Mouse (Mus musculus) hindbrain, embryonic 10.5 days (tissue): ENCODE measurements at regions not wholly inside any gene's neighbourhood (a gene's known extent, or its start where the extent isn't known, plus 50 kb on each side); places are given as distances from the start of the nearest gene placed in this dataset.

Source experiments
- DNase-seq: peaks from one replicate; pipeline ENCODE4 v3.0.0-alpha.2; 2017; ENCODE audit warnings: low spot score
- H3K27ac ChIP-seq: fragments of 300-500 bp; sonication (generic); 2 replicates; pipeline ENCODE4 v1.5.1; 2016; ENCODE audit warnings: mild to moderate bottlenecking, moderate library complexity
- H3K27me3 ChIP-seq: fragments of 300-500 bp; sonication (generic); 2 replicates; pipeline ENCODE4 v1.6.1; 2016; ENCODE audit warnings: mild to moderate bottlenecking; ENCODE audit not compliant: poor library complexity, insufficient read depth, severe bottlenecking
- H3K36me3 ChIP-seq: fragments of 300-500 bp; sonication (generic); 2 replicates; pipeline ENCODE4 v1.6.1; 2016; ENCODE audit warnings: mild to moderate bottlenecking, moderate library complexity
- H3K4me1 ChIP-seq: fragments of 300-500 bp; sonication (generic); replicated peaks from 2 replicates; pipeline ENCODE4 v1.6.1; 2016; ENCODE audit warnings: mild to moderate bottlenecking
- H3K4me3 ChIP-seq: fragments of 300-500 bp; sonication (generic); 2 replicates; pipeline ENCODE4 v1.5.1; 2016; ENCODE audit warnings: mild to moderate bottlenecking, moderate library complexity
- H3K9me3 ChIP-seq: fragments of 300-500 bp; sonication (generic); 2 replicates; pipeline ENCODE4 v1.6.1; 2016; ENCODE audit warnings: mild to moderate bottlenecking, moderate library complexity
- WGBS: fragments of 180-500 bp; shearing (Covaris S2); methylation state at CpG from one replicate; pipeline ENCODE4 v1.1.7; 2016; 5-methylcytosine and 5-hydroxymethylcytosine counted together

DNA sequence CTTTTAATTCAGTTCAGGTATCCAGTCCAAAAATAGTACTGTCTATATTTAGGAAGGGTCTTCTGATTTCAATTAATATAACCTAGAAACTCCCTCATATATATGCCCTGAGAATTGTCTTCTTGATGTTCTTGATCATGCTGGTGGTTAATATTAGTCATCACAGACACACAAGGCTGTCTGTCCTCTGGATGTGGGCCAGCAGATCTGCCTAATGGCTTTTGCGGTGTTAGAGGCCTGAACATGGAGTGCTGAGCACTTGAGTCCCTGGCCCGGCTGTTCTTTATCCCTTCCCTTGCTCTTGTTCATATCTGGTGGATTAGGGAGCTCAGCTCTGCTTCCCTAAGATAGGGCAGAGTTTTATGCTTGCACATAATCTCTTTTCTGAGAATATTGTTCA is 315.5 kb upstream of the Cxcr4 start:
- Histone ChIP-seq H3K36me3 (no peaks in the 10 kb centered on the region), H3K9me3 (no peaks in the 10 kb centered on the region), H3K27me3 (no peaks in the 10 kb centered on the region), H3K4me1 (peaks cover 4% of the 10 kb centered on the region; the same call in 1 of the 2 replicates), H3K27ac (no peak overlapping the region), H3K4me3 (no peak overlapping the region)
- no peak for DNase-seq
- 89% methylated on average over 2 of the region's 2 CpGs for WGBS

DNA sequence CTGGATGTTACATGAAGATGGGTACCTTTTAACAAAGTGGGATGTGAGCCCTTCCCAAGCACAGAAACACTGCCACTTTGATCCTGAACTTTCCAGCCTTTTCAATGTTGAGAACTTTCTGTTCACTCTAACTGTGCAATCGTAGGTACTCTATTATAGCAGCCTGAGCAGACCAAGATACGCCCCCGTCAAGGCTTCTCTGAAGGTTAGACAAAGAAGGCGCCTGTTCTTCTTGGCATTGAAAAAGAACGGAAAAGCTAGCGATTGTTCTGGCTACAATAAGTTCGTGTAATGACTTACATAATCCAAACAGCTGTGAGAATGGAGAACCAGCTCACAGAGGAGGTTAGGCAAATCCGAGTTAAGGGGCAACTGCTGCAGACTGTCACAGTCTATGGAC is 305.9 kb upstream of the Cxcr4 start:
- Histone ChIP-seq H3K27ac (no peak overlapping the region), H3K4me1 (no peaks in the 10 kb centered on the region), H3K9me3 (no peaks in the 10 kb centered on the region), H3K36me3 (no peaks in the 10 kb centered on the region), H3K4me3 (no peak overlapping the region), H3K27me3 (no peaks in the 10 kb centered on the region)
- 83% methylated on average over 8 of the region's 8 CpGs for WGBS
- DNase-seq = no peak

DNA sequence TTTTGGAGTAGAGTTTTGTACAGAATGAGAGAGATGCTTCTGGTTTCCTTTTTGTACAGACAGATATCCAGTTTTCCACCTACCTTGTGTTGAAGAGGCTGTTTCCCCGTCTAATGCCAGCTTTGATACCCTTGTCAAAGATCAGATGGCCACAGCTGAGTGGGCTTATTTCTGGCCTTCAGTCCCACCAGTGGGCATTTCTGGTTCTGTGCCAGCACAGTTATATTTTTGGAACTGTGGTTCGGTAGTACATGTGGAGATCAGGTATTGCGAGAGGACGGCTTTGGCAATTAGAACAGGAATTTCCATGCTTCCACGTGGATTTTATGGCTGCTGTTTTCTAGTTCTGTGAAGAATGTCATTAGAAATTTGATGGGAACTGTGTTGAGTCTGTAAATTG is 302.5 kb upstream of the Cxcr4 start:
- Histone ChIP-seq H3K27ac (no peak overlapping the region), H3K27me3 (no peaks in the 10 kb centered on the region), H3K4me1 (no peaks in the 10 kb centered on the region), H3K4me3 (no peak overlapping the region), H3K9me3 (no peaks in the 10 kb centered on the region), H3K36me3 (no peaks in the 10 kb centered on the region)
- no peak for DNase-seq
- 90% methylated on average over 5 of the region's 5 CpGs for WGBS

DNA sequence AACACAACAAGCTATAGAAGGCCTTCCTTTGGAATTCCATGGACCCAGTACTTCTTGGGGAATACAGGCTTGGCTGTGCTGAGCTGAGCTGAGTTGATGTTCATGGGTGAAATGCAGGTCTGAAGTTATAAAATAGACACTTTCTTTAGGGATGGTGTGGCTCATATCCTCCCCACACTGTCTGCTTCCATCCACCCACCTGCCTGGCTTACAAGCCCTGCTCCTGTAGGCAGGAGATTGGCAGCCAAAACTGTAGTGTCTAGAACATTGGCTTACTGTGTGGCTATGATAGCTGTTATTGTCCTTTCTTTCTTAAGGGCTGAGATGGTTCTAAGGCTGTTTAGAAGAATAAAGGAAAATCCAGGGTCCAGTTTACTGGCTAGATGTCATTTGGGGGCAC is 286.2 kb upstream of the Cxcr4 start:
- Histone ChIP-seq H3K4me3 (no peak overlapping the region), H3K9me3 (no peaks in the 10 kb centered on the region), H3K4me1 (no peaks in the 10 kb centered on the region), H3K36me3 (no peaks in the 10 kb centered on the region), H3K27ac (no peak overlapping the region), H3K27me3 (no peaks in the 10 kb centered on the region)
- DNase-seq = no peak

DNA sequence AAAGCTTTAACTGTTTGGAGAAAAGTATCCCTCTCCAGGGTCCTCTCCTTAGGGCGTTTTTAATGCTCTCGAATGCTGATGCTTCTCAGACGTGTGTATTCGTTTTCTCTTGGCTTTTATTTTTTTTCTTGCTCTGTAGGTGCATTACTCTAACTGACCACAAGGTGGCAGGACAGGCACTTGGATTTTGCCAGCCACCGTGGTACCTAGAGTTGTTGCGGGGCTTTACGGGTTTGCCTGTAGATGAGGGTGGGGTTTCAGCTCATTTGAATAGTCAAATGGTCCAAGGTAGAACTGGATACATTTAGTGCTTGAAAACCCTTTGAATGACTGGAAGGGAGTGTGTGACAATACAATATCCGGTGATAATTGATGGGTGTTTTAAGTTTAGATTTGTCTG is 283.2 kb upstream of the Cxcr4 start:
- 12% methylated on average over 8 of the region's 8 CpGs for WGBS
- Histone ChIP-seq H3K4me3 (no peak overlapping the region), H3K27me3 (no peaks in the 10 kb centered on the region), H3K27ac (no peak overlapping the region), H3K9me3 (no peaks in the 10 kb centered on the region), H3K36me3 (no peaks in the 10 kb centered on the region), H3K4me1 (no peaks in the 10 kb centered on the region)
- DNase-seq = peak; percentile 60

DNA sequence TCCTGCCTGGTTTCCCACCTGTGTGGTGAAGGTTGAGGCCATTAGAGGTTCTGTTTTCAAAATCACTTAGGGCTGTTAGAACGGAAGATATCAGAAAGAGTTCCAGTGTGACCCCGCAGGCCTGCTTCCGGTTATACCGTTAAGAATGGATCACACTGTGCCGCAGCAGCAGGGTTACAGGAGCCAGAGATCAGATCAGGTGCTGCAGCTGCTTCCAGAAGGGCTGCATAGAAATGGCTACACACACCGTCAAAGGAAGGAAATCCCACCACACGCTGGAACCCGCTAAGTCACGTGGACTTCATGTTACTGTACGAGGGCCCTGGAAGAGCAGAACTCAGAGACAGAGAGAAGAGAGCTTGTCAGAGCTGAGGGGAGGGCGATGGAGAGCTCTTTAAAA is 282.1 kb upstream of the Cxcr4 start:
- H3K9me3 ChIP-seq = no peaks in the 10 kb centered on the region
- no peaks in the 10 kb centered on the region for H3K36me3 ChIP-seq
- WGBS = 86% methylated on average over 11 of the region's 11 CpGs
- DNase-seq = no peak
- H3K27ac ChIP-seq = no peak overlapping the region
- no peaks in the 10 kb centered on the region for H3K4me1 ChIP-seq
- H3K27me3 ChIP-seq = no peaks in the 10 kb centered on the region
- H3K4me3 ChIP-seq = no peak overlapping the region

DNA sequence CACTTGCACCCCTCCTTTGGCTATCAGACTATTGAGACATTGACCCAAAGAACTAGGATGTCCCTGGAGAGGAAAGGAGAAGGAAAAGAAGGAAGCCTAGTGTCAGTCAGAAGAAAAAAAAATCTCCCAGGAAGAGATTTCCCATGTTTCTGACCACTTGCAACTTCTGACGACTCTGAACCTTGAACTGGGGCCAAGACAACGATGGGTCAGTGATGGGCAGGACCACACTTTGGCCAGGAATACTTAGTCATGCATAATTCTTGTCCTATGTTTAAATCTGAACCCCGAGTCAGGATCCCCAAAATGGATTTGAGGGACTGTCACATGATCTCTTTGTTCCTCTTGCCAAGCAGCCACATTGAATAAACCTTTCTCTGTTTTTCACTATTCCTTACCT is 276.7 kb upstream of the Cxcr4 start:
- Histone ChIP-seq H3K4me3 (no peak overlapping the region), H3K4me1 (no peaks in the 10 kb centered on the region), H3K27ac (no peak overlapping the region), H3K9me3 (no peaks in the 10 kb centered on the region), H3K27me3 (no peaks in the 10 kb centered on the region), H3K36me3 (no peaks in the 10 kb centered on the region)
- no peak for DNase-seq
- WGBS = 82% methylated on average over 3 of the region's 3 CpGs

DNA sequence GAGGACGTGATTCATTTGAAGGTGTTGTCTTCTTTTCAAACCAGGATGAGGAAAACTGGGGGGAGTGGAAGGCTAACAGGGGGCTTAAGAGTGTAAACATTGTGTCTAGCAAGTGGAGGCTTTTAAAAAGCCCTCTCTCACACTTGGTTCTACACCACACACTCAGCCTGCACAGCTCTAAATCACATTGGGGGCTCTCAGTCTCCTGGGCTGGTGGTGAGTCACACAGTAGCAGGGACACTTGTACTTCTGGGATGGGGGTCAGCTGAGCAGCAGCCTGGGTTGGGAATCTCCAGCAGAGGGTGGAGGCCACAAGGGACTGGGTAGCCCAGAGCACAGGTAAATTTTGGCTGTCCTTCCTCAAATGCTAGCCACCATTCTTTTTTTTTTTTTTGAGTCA is 268.4 kb upstream of the Cxcr4 start:
- H3K27ac ChIP-seq = no peak overlapping the region
- H3K27me3 ChIP-seq = no peaks in the 10 kb centered on the region
- H3K4me1 ChIP-seq = peaks cover 20% of the 10 kb centered on the region
- H3K36me3 ChIP-seq = no peaks in the 10 kb centered on the region
- no peaks in the 10 kb centered on the region for H3K9me3 ChIP-seq
- 25% methylated on average over 1 of the region's 1 CpGs for WGBS
- DNase-seq = no peak
- no peak overlapping the region for H3K4me3 ChIP-seq

DNA sequence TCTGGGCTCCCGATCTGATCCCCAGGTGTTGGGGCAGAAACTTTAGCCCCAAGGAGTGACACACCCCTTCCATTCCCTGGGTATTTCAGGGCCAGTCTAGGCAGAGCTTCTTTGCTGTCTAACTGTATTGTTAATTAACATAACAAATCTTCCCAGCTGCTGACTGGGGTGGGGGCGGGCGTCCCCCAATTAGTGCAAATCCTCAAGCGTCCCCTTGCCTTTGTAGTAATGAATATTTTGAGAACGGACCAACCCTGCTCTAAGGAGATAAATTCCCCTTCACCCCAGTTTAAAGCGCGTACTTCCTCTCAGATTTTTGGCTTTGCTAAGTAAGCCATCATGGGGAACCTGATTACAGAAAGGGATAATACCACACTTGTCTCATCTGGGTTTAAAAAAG is 268.0 kb upstream of the Cxcr4 start:
- Histone ChIP-seq H3K36me3 (no peaks in the 10 kb centered on the region), H3K4me1 (peaks cover 20% of the 10 kb centered on the region), H3K27ac (no peak overlapping the region), H3K27me3 (no peaks in the 10 kb centered on the region), H3K9me3 (no peaks in the 10 kb centered on the region), H3K4me3 (no peak overlapping the region)
- 19% methylated on average over 7 of the region's 7 CpGs for WGBS
- no peak for DNase-seq

DNA sequence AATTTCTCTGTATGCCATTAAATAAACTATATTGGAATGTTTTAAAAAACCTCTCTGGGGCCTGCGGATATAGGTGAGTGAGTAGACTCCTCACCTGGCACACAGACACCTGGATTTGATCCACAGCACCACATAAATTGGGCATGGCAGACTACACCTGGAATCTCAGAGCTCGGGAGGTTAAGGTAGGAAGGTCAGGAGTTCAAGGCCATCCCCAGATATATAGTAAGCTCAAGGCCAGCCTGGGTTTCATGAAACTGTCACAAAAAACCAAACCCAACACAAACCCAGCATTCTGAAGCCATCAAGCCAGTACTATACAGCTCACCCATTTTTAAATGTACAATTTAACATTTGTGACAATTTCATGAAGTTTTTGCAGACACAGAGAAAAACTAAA is 266.6 kb upstream of the Cxcr4 start:
- Histone ChIP-seq H3K36me3 (no peaks in the 10 kb centered on the region), H3K4me1 (peaks cover 20% of the 10 kb centered on the region), H3K4me3 (no peak overlapping the region), H3K27ac (no peak overlapping the region), H3K27me3 (no peaks in the 10 kb centered on the region), H3K9me3 (no peaks in the 10 kb centered on the region)
- no peak for DNase-seq
- WGBS = 91% methylated on average over 2 of the region's 2 CpGs

DNA sequence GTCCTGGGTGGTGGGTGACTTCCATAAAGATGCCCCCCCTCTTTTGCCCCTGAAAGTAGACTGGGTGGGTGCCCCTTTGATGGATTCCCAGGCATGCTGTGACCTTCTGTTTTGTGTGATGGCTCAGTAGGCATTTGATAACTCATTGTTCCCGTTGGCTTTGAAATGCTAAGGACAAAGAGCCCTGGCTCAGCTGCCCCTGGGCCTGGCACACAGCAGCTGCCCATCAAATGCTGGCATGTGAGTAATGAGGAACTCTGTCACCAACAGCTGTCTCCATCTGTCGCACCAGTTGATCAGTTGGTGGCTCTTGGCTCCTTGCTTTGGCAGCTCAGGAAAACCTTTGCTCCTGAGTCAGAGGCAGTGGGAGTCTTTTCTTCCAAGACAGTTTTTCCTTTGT is 264.8 kb upstream of the Cxcr4 start:
- H3K27me3 ChIP-seq = no peaks in the 10 kb centered on the region
- H3K36me3 ChIP-seq = no peaks in the 10 kb centered on the region
- WGBS = 48% methylated on average over 2 of the region's 2 CpGs
- H3K9me3 ChIP-seq = no peaks in the 10 kb centered on the region
- DNase-seq = no peak
- H3K4me1 ChIP-seq = peaks cover 20% of the 10 kb centered on the region
- no peak overlapping the region for H3K27ac ChIP-seq
- H3K4me3 ChIP-seq = no peak overlapping the region

DNA sequence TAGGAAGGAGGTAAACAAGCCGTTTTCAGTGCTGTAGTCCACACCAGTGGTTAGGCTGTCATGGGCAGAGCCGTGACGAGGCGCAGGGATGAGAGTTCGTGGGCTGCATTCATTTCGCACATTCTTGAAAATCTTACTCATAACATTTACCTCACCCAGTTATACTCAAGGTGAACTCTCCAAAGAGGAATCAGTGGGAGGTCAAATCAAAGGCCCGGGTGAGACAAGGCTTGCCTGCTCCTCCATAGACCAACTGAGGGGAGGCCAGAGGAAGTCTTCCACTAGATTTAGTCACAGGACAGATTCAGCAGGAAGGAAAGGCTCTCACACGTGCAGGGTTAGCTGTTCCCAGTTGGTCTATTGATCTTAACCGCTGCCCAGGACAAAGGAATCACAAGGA is 262.6 kb upstream of the Cxcr4 start:
- Histone ChIP-seq H3K4me3 (no peak overlapping the region), H3K27ac (no peak overlapping the region; the same call in 1 of the 2 replicates), H3K9me3 (no peaks in the 10 kb centered on the region), H3K4me1 (peaks cover 9% of the 10 kb centered on the region), H3K27me3 (no peaks in the 10 kb centered on the region), H3K36me3 (no peaks in the 10 kb centered on the region)
- WGBS = 62% methylated on average over 9 of the region's 9 CpGs
- DNase-seq = no peak

DNA sequence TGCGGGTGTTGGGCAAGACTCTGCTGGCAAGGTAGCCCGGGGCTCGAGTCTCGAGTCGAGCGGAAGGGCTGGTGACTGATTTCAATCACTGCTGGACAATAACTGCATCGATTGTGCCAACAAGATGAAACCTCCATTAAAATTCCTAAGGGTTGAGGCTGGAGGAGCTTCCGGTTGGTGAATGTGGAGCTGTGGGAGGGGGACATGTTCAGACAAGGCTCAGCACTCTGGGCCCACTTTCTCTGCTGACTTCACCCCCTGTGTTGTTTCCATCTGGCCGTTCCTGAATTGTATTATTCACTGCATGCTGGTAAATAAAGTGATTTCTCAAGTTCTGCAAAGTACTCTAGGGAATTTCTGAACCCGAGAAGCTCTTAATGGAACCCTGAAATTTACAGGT is 261.2 kb upstream of the Cxcr4 start:
- H3K4me1 ChIP-seq = peaks cover 4% of the 10 kb centered on the region
- no peaks in the 10 kb centered on the region for H3K36me3 ChIP-seq
- H3K4me3 ChIP-seq = no peak overlapping the region
- no peaks in the 10 kb centered on the region for H3K9me3 ChIP-seq
- no peak for DNase-seq
- whole genome bisulfite sequencing = 93% methylated on average over 10 of the region's 10 CpGs
- H3K27me3 ChIP-seq = no peaks in the 10 kb centered on the region
- no peak overlapping the region for H3K27ac ChIP-seq

DNA sequence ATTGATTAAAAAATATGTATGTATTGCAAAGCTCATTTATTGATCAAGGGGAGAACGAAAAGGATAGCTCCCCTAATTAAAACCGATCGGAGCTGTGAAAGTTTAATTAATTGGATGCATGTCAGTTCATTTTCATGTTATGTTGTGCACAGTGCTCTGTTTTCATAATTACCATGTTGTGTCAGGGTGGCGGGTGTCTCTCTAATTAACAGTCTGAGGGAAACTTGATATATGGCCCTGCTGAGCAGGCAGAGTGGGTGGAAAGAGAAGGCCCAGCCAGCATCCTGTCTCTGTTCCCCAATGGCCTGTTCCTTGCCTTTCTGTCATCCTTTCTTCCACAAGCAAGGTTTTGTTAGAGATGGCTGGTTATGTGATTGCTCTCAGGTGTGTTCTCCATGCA is 245.3 kb upstream of the Cxcr4 start:
- Histone ChIP-seq H3K36me3 (no peaks in the 10 kb centered on the region), H3K9me3 (no peaks in the 10 kb centered on the region), H3K27me3 (no peaks in the 10 kb centered on the region), H3K4me1 (peaks cover 11% of the 10 kb centered on the region), H3K27ac (no peak overlapping the region), H3K4me3 (no peak overlapping the region)
- DNase-seq = no peak
- 86% methylated on average over 4 of the region's 4 CpGs for WGBS
